Mouse (Mus musculus): ENCODE measurements around the gene Grin2d. TPM values are rescaled to one million over a fixed set of nuclear protein-coding genes. Genes with fewer than 3 reads are reported as not detected.

Grin2d gene
- total and polyA plus RNA-seq, 2 experiments from 2014 or later = 6.6 to 51.6 TPM

DNA sequence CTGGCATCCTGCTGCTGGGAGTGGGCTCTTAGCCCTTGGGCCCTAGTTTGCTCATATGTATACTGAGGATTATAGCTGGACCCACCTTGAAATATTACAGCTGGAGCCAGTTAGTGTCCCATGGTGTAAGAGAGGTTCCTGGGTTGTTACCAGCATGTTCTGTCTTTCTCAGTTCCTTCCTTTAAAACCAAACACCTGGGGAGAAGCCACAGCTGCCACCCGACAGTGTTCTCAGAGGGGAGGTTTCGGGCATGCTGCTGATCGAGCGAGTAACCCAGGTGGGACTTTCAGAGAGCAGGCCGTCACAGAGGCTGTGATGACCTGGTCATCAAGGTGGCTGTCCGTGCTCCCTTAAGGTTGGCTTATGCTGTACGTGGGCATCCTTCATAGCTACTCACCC lies 1.3 kb downstream of the Grin2d start:
- Histone ChIP-seq H3K36me3 (ENCODE audit: insufficient read depth, low read length) (peaks cover 40% of the 10 kb centered on the region), H3K27me3 (ENCODE audit: insufficient read depth, low read length) (no peaks in the 10 kb centered on the region), H3K4me2 (ENCODE audit: low read depth, low read length, poor library complexity, severe bottlenecking) (no peak overlapping the region), H3K4me1 (ENCODE audit: insufficient read depth, low read length) (peaks cover 7% of the 10 kb centered on the region; the same call in 1 of the 2 replicates), H3K27ac (ENCODE audit: low read depth, low read length) (no peak overlapping the region), H3K9me3 (ENCODE audit: low read length) (no peaks in the 10 kb centered on the region), H3K4me3 (ENCODE audit: low read depth, low read length) (no peak overlapping the region), H3K9ac (replicated peaks; ENCODE audit: low read length, poor library complexity, severe bottlenecking) (no peak overlapping the region)
- WGBS = 95% methylated on average over 7 of the region's 7 CpGs
- TF ChIP-seq CTCF (IDR thresholded peaks at IDR 0.05) = no peak
- DNase-seq (ENCODE audit: low spot score) = no peak
- ATAC-seq (ENCODE audit: low FRiP score) = no peak

DNA sequence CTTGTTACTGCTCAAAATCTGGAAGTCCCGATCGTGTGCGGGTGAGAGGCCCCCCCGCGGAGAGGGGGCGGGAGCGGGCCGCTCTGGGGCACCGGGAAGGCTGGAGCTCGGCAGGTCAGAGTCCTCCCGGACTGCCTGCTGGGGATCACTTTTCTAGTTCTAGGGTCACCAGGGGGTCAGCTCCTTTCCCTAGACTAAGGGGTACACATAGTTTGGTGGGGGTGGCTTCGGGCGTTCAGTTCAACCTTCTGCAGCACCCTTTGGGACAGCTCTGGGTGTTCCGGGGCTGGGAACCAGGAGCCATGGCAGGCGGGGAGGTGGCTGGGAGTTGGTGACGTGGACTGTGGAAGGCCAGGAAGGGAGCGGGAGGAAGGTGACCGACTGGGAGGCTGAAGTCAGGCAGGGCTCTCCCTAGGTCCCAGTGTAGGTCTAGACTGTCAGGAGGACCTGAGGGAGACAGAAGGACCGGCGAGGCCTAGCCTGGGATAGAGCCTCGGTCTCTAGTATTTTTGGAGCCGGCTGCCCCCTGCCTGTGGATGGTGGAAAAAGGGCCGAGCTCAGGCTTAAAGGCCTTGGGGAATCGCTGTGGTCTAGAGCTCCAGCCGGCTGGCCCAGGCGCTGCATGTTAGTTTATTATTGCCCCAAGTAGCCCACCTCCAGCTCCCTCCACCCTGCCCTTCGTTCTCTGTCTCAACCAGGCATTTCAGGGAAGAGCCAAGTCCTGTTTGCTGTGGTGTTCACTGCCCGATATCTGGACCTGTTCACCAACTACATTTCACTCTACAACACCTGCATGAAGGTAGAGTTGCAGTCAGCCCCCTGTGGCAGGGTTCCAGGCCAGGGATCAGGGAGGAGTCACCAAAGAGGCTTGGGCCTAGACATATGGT lies 4.9 kb downstream of the Grin2d start:
- H3K4me1 ChIP-seq (ENCODE audit: insufficient read depth, low read length) = peaks cover 10% of the 10 kb centered on the region; the same call in 1 of the 2 replicates
- no peaks in the 10 kb centered on the region for H3K9me3 ChIP-seq (ENCODE audit: low read length)
- no peaks in the 10 kb centered on the region for H3K27me3 ChIP-seq (ENCODE audit: insufficient read depth, low read length)
- H3K4me3 ChIP-seq (ENCODE audit: low read depth, low read length) = peak overlapping the region; percentile 78
- peaks cover 24% of the 10 kb centered on the region for H3K36me3 ChIP-seq (ENCODE audit: insufficient read depth, low read length)
- TF ChIP-seq CTCF (IDR thresholded peaks at IDR 0.05) = peak; percentile 54
- peak; percentile 70 for DNase-seq (ENCODE audit: low spot score)
- 3% methylated on average over 28 of the region's 28 CpGs for WGBS
- ATAC-seq (ENCODE audit: low FRiP score) = peak; percentile 21; the same call in 1 of the 2 replicates
- peak overlapping the region; percentile 85 for H3K27ac ChIP-seq (ENCODE audit: low read depth, low read length)
- peak overlapping the region; percentile 77 for H3K4me2 ChIP-seq (ENCODE audit: low read depth, low read length, poor library complexity, severe bottlenecking)
- H3K9ac ChIP-seq (replicated peaks; ENCODE audit: low read length, poor library complexity, severe bottlenecking) = peak overlapping the region; percentile 93

DNA sequence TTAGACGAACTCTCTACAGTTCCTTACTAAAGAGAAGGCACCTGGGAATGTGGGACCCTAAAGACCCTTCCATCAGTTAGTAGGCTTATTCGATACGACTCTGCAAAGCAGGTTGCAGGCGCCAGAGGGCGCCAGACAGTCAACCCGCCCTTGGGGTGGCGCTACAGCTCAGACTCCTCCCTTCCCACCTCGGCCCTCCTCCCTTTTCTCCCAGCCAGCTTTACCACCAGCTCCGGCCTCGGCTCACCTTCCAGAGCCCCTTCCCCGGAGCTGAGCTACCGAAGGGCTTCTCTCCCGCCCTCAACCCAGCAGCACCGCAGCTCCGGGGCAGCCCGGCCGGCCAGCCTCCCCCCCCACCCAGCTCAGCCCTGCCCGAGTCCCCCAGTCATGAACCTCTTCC lies 5.6 kb downstream of the Grin2d start, which contains the start of gene Kdelr1:
Gene Kdelr1 (plus strand): TSS at position 149 of the 400 bp plus-strand sequence.
- peak; percentile 44; the same call in 1 of the 2 replicates for ATAC-seq (ENCODE audit: low FRiP score)
- TF ChIP-seq CTCF (IDR thresholded peaks at IDR 0.05) = peak; percentile 96
- peak within 1 kb of the TSS; percentile 88 for H3K4me2 ChIP-seq (ENCODE audit: low read depth, low read length, poor library complexity, severe bottlenecking)

DNA sequence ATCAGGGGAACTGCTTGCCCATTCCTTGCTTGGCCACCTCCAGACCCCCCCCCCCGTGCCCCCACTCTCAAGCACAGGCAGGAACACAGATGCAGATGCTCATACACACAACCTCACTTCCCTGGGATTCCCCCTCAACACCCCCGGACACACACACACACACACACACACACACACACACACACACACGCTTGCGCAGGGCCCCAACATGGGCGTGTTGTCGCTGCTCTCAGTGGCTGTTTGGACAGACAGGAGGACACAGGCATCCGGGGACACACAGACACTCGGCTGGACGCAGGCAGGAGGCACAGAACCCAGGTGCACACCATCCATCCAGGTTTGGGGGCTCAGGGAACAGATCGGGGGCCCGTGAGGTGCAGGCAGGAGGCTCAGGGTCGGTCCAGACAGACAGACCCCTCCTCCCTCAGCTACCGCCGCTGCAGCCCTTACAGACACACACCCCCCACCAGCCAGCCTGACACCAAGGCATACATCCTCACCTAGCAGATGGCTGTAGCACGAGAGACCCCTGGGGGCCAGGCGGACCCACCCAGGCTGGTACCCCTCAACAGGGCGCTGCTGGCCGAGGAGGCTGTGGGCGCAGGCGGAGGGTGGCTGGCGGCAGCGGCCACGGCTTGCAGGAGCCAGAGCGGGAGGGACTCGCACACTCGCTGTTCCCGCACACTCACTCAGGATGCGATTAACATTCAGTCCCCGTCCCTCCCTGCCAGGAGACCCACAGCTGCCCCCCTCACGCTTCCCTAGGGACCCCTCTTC lies 7.7 kb downstream of the Grin2d start:
- Histone ChIP-seq H3K9ac (replicated peaks; ENCODE audit: low read length, poor library complexity, severe bottlenecking) (peak overlapping the region; percentile 91), H3K9me3 (ENCODE audit: low read length) (no peaks in the 10 kb centered on the region), H3K4me2 (ENCODE audit: low read depth, low read length, poor library complexity, severe bottlenecking) (peak overlapping the region; percentile 88), H3K4me1 (ENCODE audit: insufficient read depth, low read length) (peaks cover 22% of the 10 kb centered on the region), H3K36me3 (ENCODE audit: insufficient read depth, low read length) (peaks cover 6% of the 10 kb centered on the region), H3K27me3 (ENCODE audit: insufficient read depth, low read length) (no peaks in the 10 kb centered on the region), H3K4me3 (ENCODE audit: low read depth, low read length) (peak overlapping the region; percentile 71), H3K27ac (ENCODE audit: low read depth, low read length) (peak overlapping the region; percentile 70)
- DNase-seq (ENCODE audit: low spot score) (peak; percentile 48), ATAC-seq (ENCODE audit: low FRiP score) (no peak)
- WGBS = 1% methylated on average over 30 of the region's 30 CpGs
- TF ChIP-seq CTCF (IDR thresholded peaks at IDR 0.05) = peak; percentile 12; the same call in 1 of the 2 replicates

More for the DNA sequence above, 5.6 kb downstream of the Grin2d start, which contains the start of gene Kdelr1:
- H3K36me3 ChIP-seq (ENCODE audit: insufficient read depth, low read length) = peaks cover 24% of the 10 kb centered on the region
- H3K9me3 ChIP-seq (ENCODE audit: low read length) = no peaks in the 10 kb centered on the region
- peaks cover 17% of the 10 kb centered on the region for H3K4me1 ChIP-seq (ENCODE audit: insufficient read depth, low read length)
- H3K9ac ChIP-seq (replicated peaks; ENCODE audit: low read length, poor library complexity, severe bottlenecking) = peak within 1 kb of the TSS; percentile 93
- peak within 1 kb of the TSS; percentile 85 for H3K27ac ChIP-seq (ENCODE audit: low read depth, low read length)
- under 1% methylated on average over 18 of the region's 18 CpGs for WGBS
- H3K27me3 ChIP-seq (ENCODE audit: insufficient read depth, low read length) = no peaks in the 10 kb centered on the region
- H3K4me3 ChIP-seq (ENCODE audit: low read depth, low read length) = peak within 1 kb of the TSS; percentile 78
- peak; percentile 95 for DNase-seq (ENCODE audit: low spot score)

DNA sequence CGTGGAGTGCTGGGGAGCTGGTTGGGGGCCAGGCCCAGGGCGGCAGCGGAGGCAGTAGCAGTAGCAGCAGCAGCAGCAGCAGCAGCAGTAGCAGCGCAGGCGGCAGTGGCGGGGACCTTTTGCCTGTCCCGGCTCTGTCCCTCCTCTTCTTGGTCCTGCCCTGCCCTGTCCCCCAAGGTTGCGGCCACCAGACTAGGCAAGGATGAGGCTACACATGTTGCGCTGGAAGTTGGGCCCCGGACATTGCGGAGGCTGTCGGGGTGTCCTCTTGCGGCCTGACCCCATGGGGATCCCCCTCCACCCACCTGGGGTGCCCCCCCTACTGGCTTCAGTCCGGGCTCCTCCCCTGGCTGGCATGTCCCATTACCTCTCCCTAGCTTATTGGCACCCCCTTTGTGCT lies 8.4 kb downstream of the Grin2d start:
- H3K27me3 ChIP-seq (ENCODE audit: insufficient read depth, low read length) = no peaks in the 10 kb centered on the region
- H3K36me3 ChIP-seq (ENCODE audit: insufficient read depth, low read length) = peaks cover 4% of the 10 kb centered on the region; the same call in 1 of the 2 replicates
- WGBS = 3% methylated on average over 10 of the region's 14 CpGs
- peak overlapping the region; percentile 71 for H3K4me3 ChIP-seq (ENCODE audit: low read depth, low read length)
- H3K9ac ChIP-seq (replicated peaks; ENCODE audit: low read length, poor library complexity, severe bottlenecking) = peak overlapping the region; percentile 91
- ATAC-seq (ENCODE audit: low FRiP score) (no peak), DNase-seq (ENCODE audit: low spot score) (no peak)
- H3K4me1 ChIP-seq (ENCODE audit: insufficient read depth, low read length) = peaks cover 21% of the 10 kb centered on the region
- no peaks in the 10 kb centered on the region for H3K9me3 ChIP-seq (ENCODE audit: low read length)
- TF ChIP-seq CTCF (IDR thresholded peaks at IDR 0.05) = no peak
- H3K4me2 ChIP-seq (ENCODE audit: low read depth, low read length, poor library complexity, severe bottlenecking) = peak overlapping the region; percentile 88
- peak overlapping the region; percentile 70 for H3K27ac ChIP-seq (ENCODE audit: low read depth, low read length)
